Mouse (Mus musculus) thymus, postnatal 36 days (tissue): ENCODE measurements around the gene Xpo6.

Experiments
- DNase-seq, 2 experiments: peaks; one replicate each; pipeline ENCODE4 v3.0.0; 2022; ENCODE audit warnings: mixed read lengths in 2 of 2

Gene Xpo6

GRCm38 (mm10) chr7:126191471-126191870 lies 8.8 kb downstream of the Xpo6 start:
- DNase-seq, result no peak

DNA sequence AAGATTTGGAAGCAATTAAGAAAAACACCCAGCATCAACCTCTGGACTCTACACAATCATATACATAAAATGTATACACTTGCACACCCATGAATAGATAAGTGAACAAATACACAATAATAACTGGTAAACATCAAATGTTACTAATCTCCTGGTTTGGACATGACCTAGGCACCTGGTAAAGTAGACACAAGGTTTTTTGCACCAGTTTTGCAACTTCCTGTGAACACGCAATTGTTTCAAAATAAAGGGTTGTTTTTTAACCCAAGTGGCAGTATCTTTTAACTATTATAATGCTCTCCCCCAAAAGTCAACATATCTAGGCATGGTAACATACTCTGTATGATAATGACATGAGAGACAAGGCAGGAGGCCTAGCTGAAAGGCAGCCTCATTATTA lies 10.8 kb downstream of the Xpo6 start:
- DNase-seq, result no peak

- no peak for DNase-seq
These were observed 14.3 kb downstream of the Xpo6 start for GRCm38 (mm10) chr7:126185999-126186398.

DNA sequence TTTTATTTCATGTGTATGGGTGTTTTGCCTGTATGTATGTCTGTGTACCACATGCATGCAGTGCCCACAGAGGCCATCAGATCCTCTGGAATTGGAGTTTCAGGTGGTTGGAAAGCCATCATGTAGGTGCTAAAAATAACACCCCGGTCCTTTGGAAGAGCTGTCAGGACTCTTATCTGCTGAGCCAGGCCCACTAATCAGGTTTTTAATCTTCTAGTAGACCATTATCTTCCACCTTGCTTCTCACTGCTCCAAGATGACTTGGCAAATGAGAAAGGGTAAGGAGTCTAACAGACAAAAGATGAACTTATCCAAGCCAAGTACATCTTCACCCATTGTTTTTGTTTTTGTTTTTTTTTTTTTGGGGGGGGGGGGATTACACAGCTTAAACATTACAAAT lies 16.7 kb downstream of the Xpo6 start:
- DNase-seq, result no peak

GRCm38 (mm10) chr7:126181487-126181886 lies 18.8 kb downstream of the Xpo6 start:
- no peak for DNase-seq

GRCm38 (mm10) chr7:126180956-126181355 lies 19.3 kb downstream of the Xpo6 start:
- DNase-seq, result peak; percentile 58 to 69

- DNase-seq, result no peak
These were observed 21.5 kb downstream of the Xpo6 start for GRCm38 (mm10) chr7:126178804-126179203.

DNA sequence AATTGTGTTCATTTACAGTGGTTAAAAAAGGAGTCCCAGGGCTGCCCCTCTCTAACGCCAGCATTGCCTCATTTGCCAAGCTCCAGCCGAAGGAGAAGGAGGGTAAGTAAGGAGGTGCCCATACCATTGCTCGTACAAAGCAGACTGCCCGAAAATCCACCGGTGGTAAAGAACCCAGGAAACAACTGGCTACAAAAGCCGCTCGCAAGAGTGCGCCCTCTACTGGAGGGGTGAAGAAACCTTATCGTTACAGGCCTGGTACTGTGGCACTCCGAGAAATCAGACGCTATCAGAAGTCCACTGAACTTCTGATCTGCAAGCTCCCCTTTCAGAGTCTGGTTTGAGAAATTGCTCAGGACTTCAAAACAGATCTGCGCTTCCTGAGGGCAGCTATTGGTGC lies 24.3 kb downstream of the Xpo6 start:
- DNase-seq, result no peak

- no peak for DNase-seq
These were observed 24.8 kb downstream of the Xpo6 start for GRCm38 (mm10) chr7:126175456-126175855.

GRCm38 (mm10) chr7:126174863-126175262 lies 25.4 kb downstream of the Xpo6 start:
- no peak for DNase-seq

- DNase-seq, result no peak
These were observed 28.3 kb downstream of the Xpo6 start for GRCm38 (mm10) chr7:126172001-126172400.

GRCm38 (mm10) chr7:126168584-126168983 lies 31.7 kb downstream of the Xpo6 start:
- DNase-seq, result no peak

GRCm38 (mm10) chr7:126167426-126167825 lies 32.9 kb downstream of the Xpo6 start:
- DNase-seq, result peak in 1 of 2 experiments; percentile 18

DNA sequence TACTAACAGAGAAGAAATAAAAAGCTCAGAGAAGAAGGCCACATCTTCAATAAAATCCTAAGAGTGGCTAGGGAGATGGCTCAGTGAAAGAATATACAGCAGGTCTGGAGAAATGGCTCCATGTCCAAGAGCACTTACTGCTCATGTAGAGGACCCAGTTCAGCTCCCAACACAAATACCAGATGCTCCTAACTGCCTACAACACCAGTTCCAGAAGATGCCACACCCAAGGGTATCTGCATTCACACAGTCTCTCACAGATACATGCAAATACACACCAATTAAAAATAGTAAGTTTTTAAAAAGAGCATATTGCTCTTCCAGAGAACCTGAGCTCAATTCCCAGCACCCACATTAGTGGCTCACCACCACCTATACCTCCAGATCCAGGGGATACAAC lies 33.7 kb downstream of the Xpo6 start:
- no peak for DNase-seq

DNA sequence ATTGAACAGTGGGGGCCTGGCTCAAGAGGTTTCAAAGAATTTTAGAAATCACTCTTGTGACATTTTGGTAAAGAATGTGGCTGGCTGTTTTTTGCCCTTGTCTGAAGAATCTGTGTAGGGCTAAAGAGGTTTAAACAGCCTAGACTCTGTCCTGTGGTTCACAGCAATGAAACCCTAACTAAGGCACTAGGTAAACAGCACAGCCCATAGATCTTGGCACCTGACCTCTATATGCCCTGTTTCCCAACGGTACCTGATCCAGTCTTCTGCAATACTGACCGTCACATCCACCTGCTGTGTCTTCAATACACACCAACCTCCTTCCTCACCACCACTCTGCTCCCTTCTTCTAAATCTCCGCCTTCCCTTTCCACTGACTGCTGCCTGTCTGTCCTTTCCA lies 42.1 kb downstream of the Xpo6 start:
- DNase-seq, result no peak

DNA sequence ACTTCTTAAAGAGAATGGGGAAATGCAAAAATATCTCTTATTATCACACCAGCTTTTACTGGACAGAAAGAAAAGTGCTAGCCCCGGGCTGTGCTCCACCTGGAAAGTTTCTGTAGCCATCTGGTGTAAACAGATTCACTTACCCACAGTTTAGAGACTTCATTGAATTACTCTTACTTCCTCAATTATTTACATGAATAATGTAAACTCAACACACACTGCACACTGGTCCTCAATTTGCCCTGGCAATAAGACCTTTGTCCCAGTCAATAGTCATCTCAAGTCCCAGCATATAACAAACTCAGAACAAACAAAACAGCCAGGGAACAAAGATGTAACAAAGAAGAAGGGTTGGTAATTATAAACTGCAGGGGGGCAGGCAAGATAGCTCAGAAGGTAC lies 44.6 kb downstream of the Xpo6 start:
- no peak for DNase-seq

DNA sequence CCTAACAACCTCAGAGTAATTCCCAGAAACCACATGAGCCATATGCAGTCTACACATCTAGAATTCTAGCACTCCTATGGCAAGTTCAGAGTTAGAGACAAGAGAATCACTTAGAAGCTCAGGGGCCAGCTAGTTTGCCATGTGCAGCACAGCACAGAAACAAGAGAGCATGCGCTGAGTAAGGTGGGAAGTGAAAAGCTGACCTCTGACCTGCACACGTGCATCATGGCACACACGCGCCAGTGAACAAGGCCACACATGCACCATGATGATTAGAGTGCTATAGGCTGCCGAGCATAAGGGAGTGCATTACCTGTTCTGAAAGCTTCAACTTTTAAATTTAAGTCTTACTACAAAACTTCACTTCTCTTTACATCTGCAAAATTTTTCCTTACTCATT lies 45.6 kb downstream of the Xpo6 start:
- no peak for DNase-seq

- DNase-seq, result no peak
These were observed 48.0 kb downstream of the Xpo6 start for GRCm38 (mm10) chr7:126152324-126152723.

GRCm38 (mm10) chr7:126146156-126146555 lies 54.1 kb downstream of the Xpo6 start:
- DNase-seq, result no peak

- no peak for DNase-seq
These were observed 55.9 kb downstream of the Xpo6 start for GRCm38 (mm10) chr7:126144364-126144763.

- no peak for DNase-seq
These were observed 62.5 kb downstream of the Xpo6 start for GRCm38 (mm10) chr7:126137850-126138249.

- no peak for DNase-seq
These were observed 64.9 kb downstream of the Xpo6 start for GRCm38 (mm10) chr7:126135391-126135790.

- DNase-seq, result no peak
These were observed 65.5 kb downstream of the Xpo6 start for GRCm38 (mm10) chr7:126134634-126135321.

DNA sequence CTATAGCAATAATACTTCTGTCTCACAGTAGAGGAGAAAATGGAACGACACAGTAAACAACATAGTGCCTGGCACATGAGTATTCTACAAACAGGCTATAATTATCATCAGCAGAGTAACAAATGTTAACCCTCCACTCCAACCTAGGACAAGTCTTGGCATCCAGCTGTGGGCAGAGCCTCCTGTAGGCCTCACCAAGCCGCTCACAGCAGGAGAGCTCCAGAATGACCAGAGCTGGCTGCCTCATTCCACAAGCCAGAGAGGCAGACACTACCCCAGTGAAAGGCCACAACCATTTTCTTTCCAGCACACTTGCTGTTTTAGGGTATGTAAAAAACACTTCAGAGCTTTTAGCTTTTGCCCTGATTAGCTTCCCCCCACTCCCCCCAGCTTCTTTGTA lies 72.6 kb downstream of the Xpo6 start:
- no peak for DNase-seq

DNA sequence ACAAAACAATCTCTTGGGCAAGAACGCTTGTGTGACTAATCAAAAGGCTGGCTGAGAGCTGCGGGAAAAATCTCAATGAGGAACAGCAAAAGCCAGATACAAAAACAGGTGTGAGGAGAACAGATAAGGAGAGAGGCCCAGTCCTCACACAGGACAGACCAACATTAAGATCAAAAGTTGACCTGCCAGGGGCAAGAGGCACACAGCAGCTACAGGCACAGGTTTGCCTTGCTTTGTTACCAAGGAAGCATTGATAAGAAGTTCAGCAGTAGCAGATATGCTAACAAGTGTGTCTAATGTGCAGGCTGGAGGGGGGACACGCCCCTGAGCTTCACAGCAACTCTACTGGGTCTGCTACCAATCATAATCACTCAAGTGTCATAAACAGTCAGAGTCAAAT lies 73.8 kb downstream of the Xpo6 start:
- DNase-seq, result no peak
